Mouse (Mus musculus) testis, adult 2 months (tissue): ENCODE measurements around the gene Xrcc1. TPM values are rescaled to one million over a fixed set of nuclear protein-coding genes. Genes with fewer than 3 reads are reported as not detected.
"Not testable (repeated sequence)": the region's sequence is repeated elsewhere in the genome, so short reads cannot be mapped to it uniquely, and the experiment has no call there.

Experiments
- H3K27ac ChIP-seq: fragments of 200-500 bp; 2 replicates; pipeline ENCODE4 v1.5.1; 2012; ENCODE audit warnings: low read depth, low read length; ENCODE audit not compliant: control insufficient read depth, insufficient read depth
- H3K27me3 ChIP-seq: fragments of 200-500 bp; 2 replicates; pipeline ENCODE4 v1.6.1; 2012; ENCODE audit warnings: mild to moderate bottlenecking, low read length, moderate library complexity; ENCODE audit not compliant: control insufficient read depth, insufficient read depth
- H3K36me3 ChIP-seq: fragments of 200-500 bp; 2 replicates; pipeline ENCODE4 v1.6.1; 2012; ENCODE audit warnings: mild to moderate bottlenecking, low read length; ENCODE audit not compliant: control insufficient read depth, insufficient read depth
- H3K4me1 ChIP-seq: fragments of 200-500 bp; 2 replicates; pipeline ENCODE4 v1.6.1; 2012; ENCODE audit warnings: low read length; ENCODE audit not compliant: control insufficient read depth, insufficient read depth
- H3K4me3 ChIP-seq: fragments of 200-500 bp; 2 replicates; pipeline ENCODE4 v1.5.1; 2012; ENCODE audit warnings: low read depth, mild to moderate bottlenecking, low read length, moderate library complexity, mixed read lengths; ENCODE audit not compliant: control insufficient read depth
- CTCF ChIP-seq: fragments of 200-500 bp; IDR thresholded peaks from 2 replicates; pipeline ENCODE4 v1.5.1; 2012; ENCODE audit warnings: low read depth, mild to moderate bottlenecking, inconsistent platforms, low read length, moderate library complexity; ENCODE audit not compliant: control insufficient read depth, insufficient read depth, insufficient replicate concordance
- POLR2A ChIP-seq: fragments of 200-500 bp; IDR thresholded peaks from 2 replicates; pipeline ENCODE4 v1.6.1; 2012; ENCODE audit warnings: low read depth, mild to moderate bottlenecking, inconsistent platforms, low read length, moderate library complexity; ENCODE audit not compliant: control insufficient read depth
- polyA plus RNA-seq: library from polyadenylated mRNA; depleted of rRNA; stranded (reverse); fragments of >200 nt; gene quantifications from 2 replicates; pipeline ENCODE4 v1.2.3, GENCODE M21; 2012

Xrcc1 gene
- polyA plus RNA-seq, 1 experiment, result 69.4 TPM

DNA sequence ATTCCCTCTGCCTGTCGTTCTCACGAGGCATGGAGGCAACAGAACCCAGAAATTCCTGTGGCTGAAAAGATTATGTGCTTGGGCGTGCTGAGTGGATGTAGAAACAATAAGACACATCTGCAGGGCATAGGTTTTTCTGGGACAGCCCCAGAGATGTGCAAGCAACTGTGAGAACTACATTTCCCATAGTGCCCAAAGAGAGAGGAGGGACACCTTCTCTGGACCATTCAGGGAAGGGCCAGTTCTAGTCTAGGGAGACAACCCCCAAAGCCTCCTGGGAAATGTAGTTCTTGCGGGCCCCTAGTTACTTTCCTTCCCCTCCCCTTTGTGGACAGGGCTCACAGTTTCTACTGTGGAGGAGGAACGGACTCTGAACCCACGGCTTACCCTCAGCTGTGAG lies 61.9 kb downstream of the Xrcc1 start:
- TF ChIP-seq CTCF, result no peak
- TF ChIP-seq POLR2A, result no peak
- no peak overlapping the region for H3K27ac ChIP-seq
- H3K36me3 ChIP-seq, result no peaks in the 10 kb centered on the region
- H3K4me1 ChIP-seq, result peaks cover 22% of the 10 kb centered on the region
- H3K4me3 ChIP-seq, result no peak overlapping the region
- no peaks in the 10 kb centered on the region for H3K27me3 ChIP-seq

DNA sequence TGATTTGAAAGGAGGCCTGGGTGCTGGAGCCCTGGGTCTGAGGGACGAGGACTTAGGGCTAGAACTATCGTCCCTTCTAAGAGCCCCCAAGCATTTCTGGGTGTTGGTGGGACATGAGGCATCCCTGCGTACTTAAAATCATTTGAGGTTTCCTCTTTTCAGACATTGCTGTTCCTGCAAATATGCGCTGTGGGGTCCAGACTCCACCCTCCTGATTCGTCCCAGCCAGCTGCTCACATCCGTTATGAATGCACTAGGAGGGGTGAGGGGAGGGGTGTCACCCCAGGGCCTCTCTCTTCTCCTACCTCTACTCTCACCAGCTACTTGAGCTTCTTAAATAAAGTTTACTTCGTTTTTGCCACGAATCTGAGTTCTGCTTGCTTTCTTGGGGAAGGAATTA lies 62.5 kb downstream of the Xrcc1 start:
- Histone ChIP-seq H3K36me3 (no peaks in the 10 kb centered on the region), H3K4me3 (no peak overlapping the region), H3K27me3 (no peaks in the 10 kb centered on the region), H3K27ac (no peak overlapping the region), H3K4me1 (peaks cover 22% of the 10 kb centered on the region)
- no peak for TF ChIP-seq CTCF
- TF ChIP-seq POLR2A, result no peak

GRCm38 (mm10) chr7:24610144-24610878 lies 64.2 kb downstream of the Xrcc1 start, which contains the start of gene Phldb3:
Gene Phldb3, plus strand, starts transcription at chr7:24610763.
- no peak for TF ChIP-seq POLR2A
- TF ChIP-seq CTCF, result no peak
- Histone ChIP-seq H3K4me1 (peaks cover 22% of the 10 kb centered on the region), H3K4me3 (peak within 1 kb of the TSS; percentile 81), H3K27me3 (no peaks in the 10 kb centered on the region), H3K27ac (no peak within 1 kb of the TSS), H3K36me3 (no peaks in the 10 kb centered on the region)

DNA sequence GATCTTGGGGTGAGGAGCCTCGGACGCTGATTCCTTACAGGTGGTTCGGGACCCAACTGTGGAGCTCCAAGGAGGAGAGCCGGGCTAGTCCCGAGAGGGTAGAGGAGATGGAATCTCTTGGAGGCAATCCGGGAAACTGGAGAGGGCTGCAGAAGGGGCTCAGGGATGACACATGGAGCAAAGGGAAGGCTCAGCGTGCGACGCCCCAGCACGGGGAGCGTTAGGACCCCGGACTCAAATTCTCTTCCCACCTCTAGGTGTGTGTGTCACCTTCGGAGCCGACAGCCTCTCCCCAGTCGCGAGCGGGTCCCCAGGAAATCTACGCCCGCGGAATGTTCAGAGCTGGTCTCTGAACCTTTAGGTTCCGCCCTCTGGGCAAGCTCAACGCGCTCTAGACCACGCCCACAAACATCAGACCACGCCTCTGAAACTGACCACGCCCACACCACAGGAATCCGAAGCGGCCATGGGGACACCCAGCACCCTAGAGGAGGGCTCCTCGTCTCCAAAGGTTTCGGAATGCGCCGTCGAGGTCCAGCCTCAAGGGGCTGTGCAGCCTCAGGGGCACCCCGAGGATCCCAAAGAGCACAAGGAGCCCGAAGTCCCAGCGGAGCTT lies 64.9 kb downstream of the Xrcc1 start:
- TF ChIP-seq POLR2A (peak; percentile 43; the same call in 1 of the 2 replicates), CTCF (no peak)
- H3K4me3 ChIP-seq, result peak overlapping the region; percentile 81
- H3K27ac ChIP-seq, result no peak overlapping the region
- H3K4me1 ChIP-seq, result peaks cover 22% of the 10 kb centered on the region
- no peaks in the 10 kb centered on the region for H3K27me3 ChIP-seq
- H3K36me3 ChIP-seq, result no peaks in the 10 kb centered on the region

- Histone ChIP-seq H3K4me3 (peak overlapping the region; percentile 81), H3K27ac (no peak overlapping the region), H3K27me3 (no peaks in the 10 kb centered on the region), H3K36me3 (no peaks in the 10 kb centered on the region), H3K4me1 (peaks cover 24% of the 10 kb centered on the region)
- TF ChIP-seq POLR2A (no peak), CTCF (no peak)
Measured at GRCm38 (mm10) chr7:24611709-24612108, 65.6 kb downstream of the Xrcc1 start.

DNA sequence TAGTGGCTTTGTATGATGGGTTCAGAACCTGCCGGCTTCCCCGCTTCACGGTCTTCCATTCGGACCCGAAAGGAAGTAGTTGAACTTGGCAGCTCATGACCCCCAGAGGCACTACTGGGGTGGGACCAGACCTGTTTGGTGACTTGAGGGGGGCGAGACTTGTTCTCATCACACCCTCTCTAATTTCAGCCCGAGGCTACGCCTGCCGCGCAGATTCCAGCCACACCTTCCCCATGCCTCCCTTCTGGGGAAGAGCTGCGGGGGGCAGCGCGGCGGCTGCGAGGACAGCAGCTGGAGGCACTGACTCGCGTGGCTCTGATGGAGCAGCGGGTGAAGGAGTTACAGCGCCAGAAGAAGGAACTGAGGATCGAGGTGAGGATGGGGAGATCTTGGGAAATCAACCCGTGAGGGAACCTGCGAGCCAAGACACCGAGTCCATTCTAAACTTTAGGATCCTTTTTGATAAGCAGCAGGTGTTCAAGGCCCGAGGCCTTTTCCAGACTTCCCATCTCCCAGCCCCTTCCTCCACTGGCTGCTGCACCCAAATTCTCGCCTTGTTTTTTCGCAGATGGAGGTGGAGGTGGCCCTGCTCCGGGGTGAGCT lies 66.3 kb downstream of the Xrcc1 start:
- Histone ChIP-seq H3K27me3 (no peaks in the 10 kb centered on the region), H3K4me3 (no peak overlapping the region; the same call in 1 of the 2 replicates), H3K36me3 (no peaks in the 10 kb centered on the region), H3K4me1 (peaks cover 24% of the 10 kb centered on the region), H3K27ac (no peak overlapping the region)
- TF ChIP-seq CTCF (no peak), POLR2A (no peak)

- H3K27ac ChIP-seq, result no peak overlapping the region
- no peak for TF ChIP-seq CTCF
- no peak for TF ChIP-seq POLR2A
- peaks cover 24% of the 10 kb centered on the region for H3K4me1 ChIP-seq
- H3K4me3 ChIP-seq, result no peak overlapping the region
- no peaks in the 10 kb centered on the region for H3K27me3 ChIP-seq
- H3K36me3 ChIP-seq, result no peaks in the 10 kb centered on the region
Measured at GRCm38 (mm10) chr7:24614816-24615215, 68.7 kb downstream of the Xrcc1 start.

- Histone ChIP-seq H3K27me3 (no peaks in the 10 kb centered on the region), H3K4me1 (peaks cover 5% of the 10 kb centered on the region; the same call in 1 of the 2 replicates), H3K27ac (no peak overlapping the region), H3K4me3 (no peak overlapping the region), H3K36me3 (no peaks in the 10 kb centered on the region)
- TF ChIP-seq POLR2A (no peak), CTCF (no peak)
Measured at GRCm38 (mm10) chr7:24617763-24618162, 71.7 kb downstream of the Xrcc1 start.

- not testable (repeated sequence) for H3K4me3 ChIP-seq, H3K4me1 ChIP-seq, H3K27ac ChIP-seq, H3K36me3 ChIP-seq, H3K27me3 ChIP-seq
Measured at GRCm38 (mm10) chr7:24618374-24618773, 72.3 kb downstream of the Xrcc1 start.
